Mouse (Mus musculus): ENCODE results near the gene Nrxn1. TPM values are rescaled to one million over a fixed set of nuclear protein-coding genes. Genes with fewer than 3 reads are reported as not detected.

The Nrxn1 gene
- polyA plus RNA-seq, 1 experiment from 2014 or later = 13.7 TPM

DNA sequence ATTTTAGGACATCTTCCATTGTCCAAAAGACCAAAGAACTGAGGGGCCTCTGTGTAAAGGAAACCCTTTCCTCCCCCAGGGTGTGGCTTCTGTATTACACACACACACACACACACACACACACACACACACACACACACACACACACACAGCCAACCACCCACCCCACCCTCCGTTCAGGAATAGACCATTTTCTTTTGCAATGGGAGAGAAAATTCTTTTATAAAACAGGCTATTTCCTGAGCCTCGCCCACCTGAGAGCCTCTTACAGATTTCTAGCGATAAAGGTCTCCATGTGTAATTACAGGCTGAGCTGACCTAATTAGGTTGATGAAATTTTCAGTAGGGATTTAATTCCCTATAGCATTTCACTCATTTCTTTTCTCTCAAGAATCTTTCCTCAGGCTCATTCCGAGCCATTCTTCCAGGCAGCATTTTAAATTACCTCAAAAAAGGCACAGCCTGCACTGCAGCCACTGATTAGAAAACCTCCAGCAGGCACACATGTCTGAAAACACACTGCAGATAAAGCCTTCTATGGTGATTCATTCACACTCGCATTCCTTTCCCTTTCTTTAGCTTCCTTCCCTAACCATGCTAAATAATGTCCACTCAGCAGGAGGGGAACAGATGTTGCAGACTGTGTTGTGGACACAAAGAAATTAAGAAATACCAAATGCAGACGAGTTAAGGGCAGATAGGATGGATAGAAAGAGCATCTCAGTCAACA lies 396.6 kb downstream of the Nrxn1 start:
- H3K27ac ChIP-seq (ENCODE audit: low read depth, low read length) = peak overlapping the region; percentile 68
- no peaks in the 10 kb centered on the region for H3K9me3 ChIP-seq (ENCODE audit: control insufficient read depth, low read length)
- no peaks in the 10 kb centered on the region for H3K36me3 ChIP-seq (ENCODE audit: control insufficient read depth, insufficient read depth, low read length)
- H3K4me3 ChIP-seq (ENCODE audit: low read depth, low read length) = no peak overlapping the region
- peak; percentile 96 for ATAC-seq (replicated peaks; ENCODE audit: low FRiP score)
- H3K27me3 ChIP-seq (ENCODE audit: control insufficient read depth, insufficient read depth, low read length) = peaks cover 8% of the 10 kb centered on the region; the same call in 1 of the 2 replicates
- no peak overlapping the region for H3K9ac ChIP-seq (ENCODE audit: low read length)
- no peak overlapping the region for H3K4me2 ChIP-seq (ENCODE audit: low read depth, low read length, severe bottlenecking)
- WGBS = 4% methylated on average over 6 of the region's 6 CpGs
- H3K4me1 ChIP-seq (replicated peaks; ENCODE audit: control insufficient read depth, insufficient read depth, low read length) = peaks cover 4% of the 10 kb centered on the region; the same call in 1 of the 2 replicates
- DNase-seq (ENCODE audit: low spot score) = peak; percentile 70

DNA sequence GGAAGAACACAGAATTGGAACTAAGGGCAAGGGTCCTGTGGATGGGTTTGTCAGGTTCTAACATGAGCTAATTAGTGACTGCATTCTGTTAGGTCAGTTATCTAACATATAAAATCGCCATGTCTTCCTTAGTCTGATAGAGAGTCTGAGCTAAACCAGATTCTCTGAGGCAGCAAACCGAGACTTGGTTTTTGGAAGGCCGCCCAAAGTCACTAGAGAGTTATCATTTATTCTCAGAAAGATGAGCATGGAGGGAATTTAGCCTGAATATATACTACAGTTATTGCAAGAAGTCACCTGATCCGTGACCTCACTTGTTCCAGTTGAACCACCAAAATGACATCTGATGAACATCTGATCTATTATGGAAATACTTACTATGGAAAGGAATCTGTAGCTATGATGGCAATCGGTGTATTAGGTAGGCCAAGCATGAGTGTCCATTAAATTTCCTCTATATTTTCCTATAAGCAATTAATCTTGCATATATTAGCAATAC lies 397.7 kb downstream of the Nrxn1 start:
- peaks cover 8% of the 10 kb centered on the region; the same call in 1 of the 2 replicates for H3K27me3 ChIP-seq (ENCODE audit: control insufficient read depth, insufficient read depth, low read length)
- no peak overlapping the region for H3K4me3 ChIP-seq (ENCODE audit: low read depth, low read length)
- H3K27ac ChIP-seq (ENCODE audit: low read depth, low read length) = 0 out of 2 replicates have a peak overlapping the region, but pooled peaks have one; percentile 68
- H3K4me1 ChIP-seq (replicated peaks; ENCODE audit: control insufficient read depth, insufficient read depth, low read length) = peaks cover 4% of the 10 kb centered on the region; the same call in 1 of the 2 replicates
- DNase-seq (ENCODE audit: low spot score) = no peak
- no peaks in the 10 kb centered on the region for H3K9me3 ChIP-seq (ENCODE audit: control insufficient read depth, low read length)
- H3K4me2 ChIP-seq (ENCODE audit: low read depth, low read length, severe bottlenecking) = no peak overlapping the region
- no peaks in the 10 kb centered on the region for H3K36me3 ChIP-seq (ENCODE audit: control insufficient read depth, insufficient read depth, low read length)
- ATAC-seq (replicated peaks; ENCODE audit: low FRiP score) = no peak
- WGBS = 94% methylated on average over 5 of the region's 5 CpGs
- H3K9ac ChIP-seq (ENCODE audit: low read length) = no peak overlapping the region

GRCm38 (mm10) chr17:90684172-90684571 lies 408.7 kb downstream of the Nrxn1 start:
- Histone ChIP-seq H3K4me1 (replicated peaks; ENCODE audit: control insufficient read depth, insufficient read depth, low read length) (no peaks in the 10 kb centered on the region), H3K4me3 (ENCODE audit: low read depth, low read length) (no peak overlapping the region), H3K9me3 (ENCODE audit: control insufficient read depth, low read length) (no peaks in the 10 kb centered on the region), H3K9ac (ENCODE audit: low read length) (no peak overlapping the region), H3K4me2 (ENCODE audit: low read depth, low read length, severe bottlenecking) (no peak overlapping the region), H3K27me3 (ENCODE audit: control insufficient read depth, insufficient read depth, low read length) (no peaks in the 10 kb centered on the region), H3K36me3 (ENCODE audit: control insufficient read depth, insufficient read depth, low read length) (no peaks in the 10 kb centered on the region), H3K27ac (ENCODE audit: low read depth, low read length) (no peak overlapping the region)
- DNase-seq (ENCODE audit: low spot score) (no peak), ATAC-seq (replicated peaks; ENCODE audit: low FRiP score) (no peak)

DNA sequence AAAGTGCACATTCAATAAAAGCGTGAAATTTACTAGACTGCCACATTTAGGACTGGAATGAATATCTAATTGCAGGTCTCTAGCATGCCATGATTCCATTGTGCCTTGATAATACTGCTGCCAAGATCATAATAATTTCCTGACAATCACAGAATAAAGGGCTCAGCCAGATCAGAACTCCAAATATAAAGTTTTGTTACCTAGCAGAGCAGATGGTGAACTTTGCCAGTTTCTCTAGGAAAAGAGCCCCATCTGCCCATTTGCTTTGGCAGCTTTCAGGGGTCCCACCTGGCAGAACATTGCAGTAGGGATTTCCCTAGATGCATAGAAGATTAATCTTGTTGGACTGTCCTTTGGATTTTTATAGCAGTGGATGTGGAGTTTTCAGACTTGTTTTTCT lies 411.9 kb downstream of the Nrxn1 start:
- ATAC-seq (replicated peaks; ENCODE audit: low FRiP score) (no peak), DNase-seq (ENCODE audit: low spot score) (no peak)
- Histone ChIP-seq H3K9ac (ENCODE audit: low read length) (no peak overlapping the region), H3K4me3 (ENCODE audit: low read depth, low read length) (no peak overlapping the region), H3K4me1 (replicated peaks; ENCODE audit: control insufficient read depth, insufficient read depth, low read length) (no peaks in the 10 kb centered on the region), H3K36me3 (ENCODE audit: control insufficient read depth, insufficient read depth, low read length) (no peaks in the 10 kb centered on the region), H3K9me3 (ENCODE audit: control insufficient read depth, low read length) (no peaks in the 10 kb centered on the region), H3K27ac (ENCODE audit: low read depth, low read length) (no peak overlapping the region), H3K27me3 (ENCODE audit: control insufficient read depth, insufficient read depth, low read length) (no peaks in the 10 kb centered on the region), H3K4me2 (ENCODE audit: low read depth, low read length, severe bottlenecking) (no peak overlapping the region)
- 84% methylated on average over 1 of the region's 1 CpGs for WGBS

DNA sequence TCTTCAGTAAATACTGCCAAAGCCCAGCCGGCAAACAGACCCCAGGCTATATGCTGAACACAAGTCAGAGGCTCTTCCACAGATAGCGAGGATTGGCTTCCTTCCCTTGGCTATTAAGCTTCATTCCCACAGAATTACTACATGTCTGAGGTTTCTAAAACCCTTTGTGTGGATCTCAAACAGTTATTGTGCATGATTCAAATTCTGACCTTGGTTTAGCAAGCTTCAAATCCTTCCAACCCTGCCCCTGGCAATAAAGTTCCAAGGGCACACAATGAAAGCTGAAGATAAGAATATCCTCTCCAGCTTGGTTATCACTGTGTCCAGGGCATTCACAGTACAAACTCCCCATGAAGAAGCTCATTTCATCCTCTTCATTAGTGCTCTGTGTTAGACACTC lies 416.2 kb downstream of the Nrxn1 start:
- Histone ChIP-seq H3K27me3 (ENCODE audit: control insufficient read depth, insufficient read depth, low read length) (no peaks in the 10 kb centered on the region), H3K9ac (ENCODE audit: low read length) (no peak overlapping the region), H3K4me3 (ENCODE audit: low read depth, low read length) (no peak overlapping the region), H3K27ac (ENCODE audit: low read depth, low read length) (no peak overlapping the region), H3K36me3 (ENCODE audit: control insufficient read depth, insufficient read depth, low read length) (no peaks in the 10 kb centered on the region), H3K4me1 (replicated peaks; ENCODE audit: control insufficient read depth, insufficient read depth, low read length) (no peaks in the 10 kb centered on the region), H3K9me3 (ENCODE audit: control insufficient read depth, low read length) (no peaks in the 10 kb centered on the region), H3K4me2 (ENCODE audit: low read depth, low read length, severe bottlenecking) (no peak overlapping the region)
- ATAC-seq (replicated peaks; ENCODE audit: low FRiP score) (no peak), DNase-seq (ENCODE audit: low spot score) (no peak)
- WGBS = 79% methylated on average over 2 of the region's 2 CpGs

GRCm38 (mm10) chr17:90662318-90662717 lies 430.6 kb downstream of the Nrxn1 start:
- no peak overlapping the region for H3K4me2 ChIP-seq (ENCODE audit: low read depth, low read length, severe bottlenecking)
- DNase-seq (ENCODE audit: low spot score) (no peak), ATAC-seq (replicated peaks; ENCODE audit: low FRiP score) (no peak)
- WGBS = 93% methylated on average over 2 of the region's 2 CpGs
- H3K9me3 ChIP-seq (ENCODE audit: control insufficient read depth, low read length) = no peaks in the 10 kb centered on the region
- H3K36me3 ChIP-seq (ENCODE audit: control insufficient read depth, insufficient read depth, low read length) = no peaks in the 10 kb centered on the region
- no peak overlapping the region for H3K27ac ChIP-seq (ENCODE audit: low read depth, low read length)
- H3K27me3 ChIP-seq (ENCODE audit: control insufficient read depth, insufficient read depth, low read length) = no peaks in the 10 kb centered on the region
- H3K4me1 ChIP-seq (replicated peaks; ENCODE audit: control insufficient read depth, insufficient read depth, low read length) = no peaks in the 10 kb centered on the region
- H3K9ac ChIP-seq (ENCODE audit: low read length) = no peak overlapping the region
- H3K4me3 ChIP-seq (ENCODE audit: low read depth, low read length) = no peak overlapping the region

- no peaks in the 10 kb centered on the region for H3K27me3 ChIP-seq (ENCODE audit: control insufficient read depth, insufficient read depth, low read length)
- no peak overlapping the region for H3K9ac ChIP-seq (ENCODE audit: low read length)
- H3K4me2 ChIP-seq (ENCODE audit: low read depth, low read length, severe bottlenecking) = no peak overlapping the region
- DNase-seq (ENCODE audit: low spot score) (no peak), ATAC-seq (replicated peaks; ENCODE audit: low FRiP score) (no peak)
- 83% methylated on average over 1 of the region's 1 CpGs for WGBS
- no peaks in the 10 kb centered on the region for H3K9me3 ChIP-seq (ENCODE audit: control insufficient read depth, low read length)
- no peaks in the 10 kb centered on the region for H3K4me1 ChIP-seq (replicated peaks; ENCODE audit: control insufficient read depth, insufficient read depth, low read length)
- no peaks in the 10 kb centered on the region for H3K36me3 ChIP-seq (ENCODE audit: control insufficient read depth, insufficient read depth, low read length)
- no peak overlapping the region for H3K27ac ChIP-seq (ENCODE audit: low read depth, low read length)
- H3K4me3 ChIP-seq (ENCODE audit: low read depth, low read length) = no peak overlapping the region
Measured at GRCm38 (mm10) chr17:90654506-90654905, 438.4 kb downstream of the Nrxn1 start.

- ATAC-seq (replicated peaks; ENCODE audit: low FRiP score) = no peak
- WGBS = 91% methylated on average over 2 of the region's 2 CpGs
- no peak overlapping the region for H3K9ac ChIP-seq (ENCODE audit: low read length)
Measured at GRCm38 (mm10) chr17:90653347-90653746, 439.5 kb downstream of the Nrxn1 start.

DNA sequence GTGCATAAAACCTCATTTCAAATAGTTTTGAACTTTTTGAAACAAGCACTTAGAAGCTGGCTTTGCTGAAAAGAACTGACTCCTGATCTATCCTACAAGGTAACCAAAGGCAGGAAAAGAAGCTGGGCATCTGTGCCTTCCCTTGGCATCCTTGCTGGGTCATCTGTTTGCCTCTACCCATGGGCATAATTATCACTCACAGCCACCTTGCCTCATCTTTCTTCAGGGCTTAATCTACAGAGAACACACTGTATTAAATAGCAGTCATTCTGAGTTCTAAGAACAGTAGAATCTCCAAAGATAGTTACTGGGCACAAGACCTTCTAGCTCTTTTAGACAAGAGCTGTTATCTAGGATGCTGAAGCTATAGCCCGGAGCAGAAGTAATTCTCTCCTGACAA lies 442.6 kb downstream of the Nrxn1 start:
- ATAC-seq (replicated peaks; ENCODE audit: low FRiP score) (no peak), DNase-seq (ENCODE audit: low spot score) (no peak)
- Histone ChIP-seq H3K36me3 (ENCODE audit: control insufficient read depth, insufficient read depth, low read length) (no peaks in the 10 kb centered on the region), H3K4me1 (replicated peaks; ENCODE audit: control insufficient read depth, insufficient read depth, low read length) (no peaks in the 10 kb centered on the region), H3K27me3 (ENCODE audit: control insufficient read depth, insufficient read depth, low read length) (no peaks in the 10 kb centered on the region), H3K4me3 (ENCODE audit: low read depth, low read length) (no peak overlapping the region), H3K27ac (ENCODE audit: low read depth, low read length) (no peak overlapping the region), H3K9ac (ENCODE audit: low read length) (no peak overlapping the region), H3K4me2 (ENCODE audit: low read depth, low read length, severe bottlenecking) (no peak overlapping the region), H3K9me3 (ENCODE audit: control insufficient read depth, low read length) (no peaks in the 10 kb centered on the region)
- 97% methylated on average over 1 of the region's 1 CpGs for WGBS

More at GRCm38 (mm10) chr17:90653347-90653746, 439.5 kb downstream of the Nrxn1 start:
- H3K4me3 ChIP-seq (ENCODE audit: low read depth, low read length) = no peak overlapping the region
- no peaks in the 10 kb centered on the region for H3K4me1 ChIP-seq (replicated peaks; ENCODE audit: control insufficient read depth, insufficient read depth, low read length)
- H3K27me3 ChIP-seq (ENCODE audit: control insufficient read depth, insufficient read depth, low read length) = no peaks in the 10 kb centered on the region
- no peaks in the 10 kb centered on the region for H3K9me3 ChIP-seq (ENCODE audit: control insufficient read depth, low read length)
- H3K36me3 ChIP-seq (ENCODE audit: control insufficient read depth, insufficient read depth, low read length) = no peaks in the 10 kb centered on the region
- H3K27ac ChIP-seq (ENCODE audit: low read depth, low read length) = no peak overlapping the region
- no peak overlapping the region for H3K4me2 ChIP-seq (ENCODE audit: low read depth, low read length, severe bottlenecking)
- no peak for DNase-seq (ENCODE audit: low spot score)

Measured in forebrain, embryonic 11.5 days (tissue).